Mouse (Mus musculus) megakaryocyte, embryonic 14.5 days (primary cell): ENCODE data around the gene Chid1. TPM values are rescaled to one million over a fixed set of nuclear protein-coding genes. Genes with fewer than 3 reads are reported as not detected.

Source experiments
- H3K27me3 ChIP-seq: replicated peaks from 2 replicates; pipeline ENCODE3; 2012; ENCODE audit warnings: inconsistent platforms
- H3K36me3 ChIP-seq: replicated peaks from 2 replicates; pipeline ENCODE3; 2012; ENCODE audit warnings: low read length, inconsistent platforms, mixed read lengths
- H3K4me1 ChIP-seq: 2 replicates; pipeline ENCODE4 v1.6.1; 2012; ENCODE audit warnings: inconsistent platforms
- H3K4me3 ChIP-seq: replicated peaks from 2 replicates; pipeline ENCODE3; 2012; ENCODE audit warnings: moderate library complexity, mild to moderate bottlenecking, inconsistent platforms
- H3K9me3 ChIP-seq: 2 replicates; pipeline ENCODE4 v1.6.1; 2012; ENCODE audit warnings: inconsistent platforms
- FLI1 ChIP-seq: IDR thresholded peaks from 2 replicates; pipeline ENCODE4 v1.6.1; 2012; ENCODE audit warnings: low read length, inconsistent platforms, mixed read lengths
- GATA1 ChIP-seq: IDR thresholded peaks from 3 replicates; pipeline ENCODE4 v1.6.1; 2012; ENCODE audit warnings: mixed read lengths, low read length, inconsistent platforms, borderline replicate concordance
- polyA plus RNA-seq: library from polyadenylated mRNA; stranded (reverse); fragments of >175 nt; gene quantifications from 2 replicates; pipeline ENCODE4 v1.2.3, GENCODE M21; 2012; ENCODE audit warnings: low replicate concordance; ENCODE audit not compliant: insufficient read depth

Chid1 gene
- polyA plus RNA-seq, 1 experiment = 49.7 TPM

- Histone ChIP-seq H3K4me1 (peaks cover 92% of the 10 kb centered on the region), H3K27me3 (peaks cover 20% of the 10 kb centered on the region)
Observed at GRCm38 (mm10) chr7:141464603-141465201, 75.0 kb downstream of the Chid1 start.

GRCm38 (mm10) chr7:141463824-141464602, 75.6 kb downstream of the Chid1 start:
- no peaks in the 10 kb centered on the region for H3K9me3 ChIP-seq
- peak overlapping the region; percentile 86 for H3K4me3 ChIP-seq
- TF ChIP-seq FLI1 = no peak
- TF ChIP-seq GATA1 = no peak
- peaks cover 39% of the 10 kb centered on the region for H3K36me3 ChIP-seq
- peaks cover 92% of the 10 kb centered on the region for H3K4me1 ChIP-seq
- H3K27me3 ChIP-seq = peaks cover 20% of the 10 kb centered on the region

More at GRCm38 (mm10) chr7:141464603-141465201, 75.0 kb downstream of the Chid1 start:
- TF ChIP-seq GATA1 (no peak), FLI1 (no peak)
- no peaks in the 10 kb centered on the region for H3K9me3 ChIP-seq
- peak overlapping the region; percentile 86 for H3K4me3 ChIP-seq
- peaks cover 39% of the 10 kb centered on the region for H3K36me3 ChIP-seq

GRCm38 (mm10) chr7:141462333-141462821, 77.3 kb downstream of the Chid1 start:
- Histone ChIP-seq H3K36me3 (peaks cover 55% of the 10 kb centered on the region), H3K4me3 (peak overlapping the region; percentile 90), H3K27me3 (peaks cover 20% of the 10 kb centered on the region), H3K4me1 (peaks cover 95% of the 10 kb centered on the region), H3K9me3 (no peaks in the 10 kb centered on the region)
- TF ChIP-seq GATA1 (no peak), FLI1 (no peak)

GRCm38 (mm10) chr7:141461521-141462332, 77.9 kb downstream of the Chid1 start:
- Histone ChIP-seq H3K27me3 (peaks cover 20% of the 10 kb centered on the region), H3K4me3 (peak overlapping the region; percentile 90), H3K36me3 (peaks cover 61% of the 10 kb centered on the region), H3K9me3 (no peaks in the 10 kb centered on the region), H3K4me1 (peaks cover 98% of the 10 kb centered on the region)
- TF ChIP-seq FLI1 (no peak), GATA1 (no peak)

- peaks cover 96% of the 10 kb centered on the region for H3K4me1 ChIP-seq
- H3K9me3 ChIP-seq = no peaks in the 10 kb centered on the region
- TF ChIP-seq GATA1 (no peak), FLI1 (no peak)
- H3K4me3 ChIP-seq = peak within 1 kb of the TSS; percentile 90
- peaks cover 20% of the 10 kb centered on the region for H3K27me3 ChIP-seq
- H3K36me3 ChIP-seq = peaks cover 65% of the 10 kb centered on the region
Observed at GRCm38 (mm10) chr7:141460391-141461113, 79.1 kb downstream of the Chid1 start, which contains the start of gene Cracr2b. TSS of gene Cracr2b (plus strand) at chr7:141461094.

GRCm38 (mm10) chr7:141460001-141460390, 79.7 kb downstream of the Chid1 start:
- H3K36me3 ChIP-seq = peaks cover 63% of the 10 kb centered on the region
- TF ChIP-seq GATA1 = no peak
- TF ChIP-seq FLI1 = no peak

GRCm38 (mm10) chr7:141459301-141459711, 80.4 kb downstream of the Chid1 start:
- peak overlapping the region; percentile 17 for H3K4me3 ChIP-seq
- peaks cover 89% of the 10 kb centered on the region for H3K4me1 ChIP-seq
- peaks cover 20% of the 10 kb centered on the region for H3K27me3 ChIP-seq
- TF ChIP-seq GATA1 (no peak), FLI1 (no peak)
- H3K9me3 ChIP-seq = no peaks in the 10 kb centered on the region
- H3K36me3 ChIP-seq = peaks cover 59% of the 10 kb centered on the region

More at GRCm38 (mm10) chr7:141460001-141460390, 79.7 kb downstream of the Chid1 start:
- Histone ChIP-seq H3K4me3 (no peak overlapping the region), H3K9me3 (no peaks in the 10 kb centered on the region), H3K27me3 (peaks cover 20% of the 10 kb centered on the region), H3K4me1 (peaks cover 90% of the 10 kb centered on the region)

GRCm38 (mm10) chr7:141458661-141459060, 81.0 kb downstream of the Chid1 start:
- H3K36me3 ChIP-seq = peaks cover 52% of the 10 kb centered on the region
- peak overlapping the region; percentile 14 for H3K4me3 ChIP-seq
- no peak for TF ChIP-seq FLI1
- H3K4me1 ChIP-seq = peaks cover 87% of the 10 kb centered on the region
- peaks cover 20% of the 10 kb centered on the region for H3K27me3 ChIP-seq
- no peaks in the 10 kb centered on the region for H3K9me3 ChIP-seq

GRCm38 (mm10) chr7:141457986-141458660, 81.5 kb downstream of the Chid1 start:
- H3K36me3 ChIP-seq = peaks cover 47% of the 10 kb centered on the region
- H3K4me3 ChIP-seq = peak overlapping the region; percentile 26
- TF ChIP-seq GATA1 (no peak), FLI1 (no peak)
- peaks cover 17% of the 10 kb centered on the region for H3K27me3 ChIP-seq
- no peaks in the 10 kb centered on the region for H3K9me3 ChIP-seq
- peaks cover 87% of the 10 kb centered on the region for H3K4me1 ChIP-seq
